Mouse (Mus musculus) intestine, postnatal 0 days (tissue): ENCODE measurements around the gene Prdm11. TPM values are rescaled to one million over a fixed set of nuclear protein-coding genes. Genes with fewer than 3 reads are reported as not detected.

Source experiments
- ATAC-seq: fragments of 200-750 bp; cut with Nextera tagmentation; 2 replicates; pipeline ENCODE4 v1.8.0; 2017; ENCODE audit warnings: mild to moderate bottlenecking, moderate TSS enrichment, moderate library complexity
- H3K27ac ChIP-seq: fragments of 300-500 bp; sonication (generic); 2 replicates; pipeline ENCODE4 v1.5.1; 2014; ENCODE audit warnings: mild to moderate bottlenecking, low read depth, low read length, moderate library complexity
- H3K27me3 ChIP-seq: fragments of 300-500 bp; sonication (generic); replicated peaks from 2 replicates; pipeline ENCODE4 v1.6.1; 2014; ENCODE audit warnings: low read length, mixed read lengths; ENCODE audit not compliant: control insufficient read depth, insufficient read depth
- H3K36me3 ChIP-seq: fragments of 300-500 bp; sonication (generic); 2 replicates; pipeline ENCODE4 v1.6.1; 2014; ENCODE audit warnings: mild to moderate bottlenecking, moderate library complexity; ENCODE audit not compliant: control insufficient read depth, insufficient read depth
- H3K4me1 ChIP-seq: fragments of 300-500 bp; sonication (generic); replicated peaks from 2 replicates; pipeline ENCODE4 v1.6.1; 2014; ENCODE audit warnings: antibody characterized with exemption, low read length, mixed read lengths; ENCODE audit not compliant: control insufficient read depth, insufficient read depth
- H3K4me2 ChIP-seq: fragments of 300-500 bp; sonication (generic); replicated peaks from 2 replicates; pipeline ENCODE4 v1.6.1; 2014; ENCODE audit warnings: low read depth, mild to moderate bottlenecking, moderate library complexity
- H3K4me3 ChIP-seq: fragments of 300-500 bp; sonication (generic); 2 replicates; pipeline ENCODE4 v1.5.1; 2014; ENCODE audit warnings: low read depth, low read length
- H3K9ac ChIP-seq: fragments of 300-500 bp; sonication (generic); 2 replicates; pipeline ENCODE4 v1.6.1; 2014; ENCODE audit warnings: mild to moderate bottlenecking, low read depth, low read length
- H3K9me3 ChIP-seq: fragments of 300-500 bp; sonication (generic); 2 replicates; pipeline ENCODE4 v1.6.1; 2016; ENCODE audit warnings: mixed run types; ENCODE audit not compliant: control insufficient read depth
- CTCF ChIP-seq: sonication (generic); IDR thresholded peaks from 2 replicates; pipeline ENCODE4 v1.5.1; 2016; ENCODE audit warnings: low read depth, mild to moderate bottlenecking, control low read depth, antibody characterized with exemption, moderate library complexity
- WGBS: fragments of 180-500 bp; shearing (Covaris S2); extraction: QIAGEN DNeasy Blood & Tissue Kit; methylation state at CpG from one replicate; pipeline ENCODE4 v1.1.7; 2014; 5-methylcytosine and 5-hydroxymethylcytosine counted together
- polyA plus RNA-seq: library from polyadenylated mRNA; unstranded; fragments of >200 nt; fragmentation: Nextera tagmentation; extraction: Ambion mirVana; gene quantifications from 2 replicates; pipeline ENCODE4 v1.2.1, GENCODE M21; 2015

Gene Prdm11
- polyA plus RNA-seq = 2.3 and 2.6 TPM in 2 replicates

GRCm38 (mm10) chr2:93045818-93046508 lies at the start of gene Prdm11:
TSS of gene Prdm11 (minus strand) at chr2:93046167.
- Histone ChIP-seq H3K27me3 (no peaks in the 10 kb centered on the region), H3K27ac (peak within 1 kb of the TSS; percentile 96), H3K9me3 (no peaks in the 10 kb centered on the region), H3K9ac (peak within 1 kb of the TSS; percentile 97), H3K4me3 (peak within 1 kb of the TSS; percentile 80), H3K4me2 (peak within 1 kb of the TSS; percentile 87), H3K36me3 (no peaks in the 10 kb centered on the region), H3K4me1 (peaks cover 13% of the 10 kb centered on the region)
- TF ChIP-seq CTCF = no peak
- WGBS = under 1% methylated on average over 78 of the region's 90 CpGs
- peak; percentile 31 for ATAC-seq

GRCm38 (mm10) chr2:93092347-93092746 lies 46.4 kb upstream of the Prdm11 start:
- no peak for TF ChIP-seq CTCF
- H3K4me2 ChIP-seq = no peak overlapping the region
- no peaks in the 10 kb centered on the region for H3K36me3 ChIP-seq
- H3K9ac ChIP-seq = no peak overlapping the region
- no peaks in the 10 kb centered on the region for H3K9me3 ChIP-seq
- no peaks in the 10 kb centered on the region for H3K27me3 ChIP-seq
- peak; percentile 19; the same call in 1 of the 2 replicates for ATAC-seq
- WGBS = 60% methylated on average over 2 of the region's 2 CpGs
- H3K4me1 ChIP-seq = no peaks in the 10 kb centered on the region
- no peak overlapping the region for H3K4me3 ChIP-seq
- no peak overlapping the region for H3K27ac ChIP-seq

- no peak overlapping the region for H3K4me2 ChIP-seq
- H3K9me3 ChIP-seq = no peaks in the 10 kb centered on the region
- no peak for TF ChIP-seq CTCF
- no peak for ATAC-seq
- H3K27ac ChIP-seq = no peak overlapping the region
- whole genome bisulfite sequencing = 58% methylated on average over 2 of the region's 2 CpGs
- H3K27me3 ChIP-seq = no peaks in the 10 kb centered on the region
- H3K4me1 ChIP-seq = no peaks in the 10 kb centered on the region
- no peaks in the 10 kb centered on the region for H3K36me3 ChIP-seq
- no peak overlapping the region for H3K4me3 ChIP-seq
- no peak overlapping the region for H3K9ac ChIP-seq
These were observed 45.7 kb upstream of the Prdm11 start for GRCm38 (mm10) chr2:93091679-93092078.

- Histone ChIP-seq H3K4me1 (no peaks in the 10 kb centered on the region), H3K9me3 (no peaks in the 10 kb centered on the region), H3K27ac (no peak overlapping the region), H3K36me3 (no peaks in the 10 kb centered on the region), H3K4me2 (no peak overlapping the region), H3K27me3 (no peaks in the 10 kb centered on the region), H3K9ac (no peak overlapping the region), H3K4me3 (no peak overlapping the region)
- WGBS = 60% methylated on average over 7 of the region's 7 CpGs
- ATAC-seq = no peak
- no peak for TF ChIP-seq CTCF
These were observed 43.6 kb upstream of the Prdm11 start for GRCm38 (mm10) chr2:93089379-93090089.

GRCm38 (mm10) chr2:93088006-93088405 lies 42.0 kb upstream of the Prdm11 start:
- Histone ChIP-seq H3K36me3 (no peaks in the 10 kb centered on the region), H3K4me2 (no peak overlapping the region), H3K9me3 (no peaks in the 10 kb centered on the region), H3K27me3 (no peaks in the 10 kb centered on the region), H3K27ac (no peak overlapping the region), H3K4me1 (no peaks in the 10 kb centered on the region), H3K4me3 (no peak overlapping the region), H3K9ac (no peak overlapping the region)
- WGBS = 69% methylated on average over 7 of the region's 7 CpGs
- TF ChIP-seq CTCF = no peak
- no peak for ATAC-seq

GRCm38 (mm10) chr2:93085291-93086027 lies 39.5 kb upstream of the Prdm11 start:
- Histone ChIP-seq H3K9me3 (no peaks in the 10 kb centered on the region), H3K9ac (no peak overlapping the region), H3K36me3 (no peaks in the 10 kb centered on the region), H3K27ac (no peak overlapping the region), H3K27me3 (no peaks in the 10 kb centered on the region), H3K4me2 (no peak overlapping the region), H3K4me3 (no peak overlapping the region), H3K4me1 (no peaks in the 10 kb centered on the region)
- WGBS = 67% methylated on average over 8 of the region's 8 CpGs
- no peak for ATAC-seq
- TF ChIP-seq CTCF = no peak
